In genomic region chr13:20471732-20472131, GRCm38 (mm10) we compare ENCODE assay signal across 8 mouse cellular contexts.
A peak's percentile ranks its signal among the peaks of the same experiment; 100 is the strongest.
DNase-seq lines count a peak whose midpoint lies in the region; TF ChIP-seq lines count a peak whose summit lies in the region.

No protein-coding gene starts in this region.

- no peaks in the 10 kb centered on the region for H3K36me3 ChIP-seq in hindbrain, embryonic 10.5 days

- peaks cover 17% of the 10 kb centered on the region for H3K4me1 ChIP-seq in bone marrow macrophage, adult 2 months (ENCODE audit: control insufficient read depth, insufficient read depth, low read length)
- H3K4me1 ChIP-seq in embryonic fibroblast, embryonic 13.5 days (ENCODE audit: control insufficient read depth, insufficient read depth, low read length) = peaks cover 3% of the 10 kb centered on the region; the same call in 1 of the 2 replicates
- H3K4me1 ChIP-seq in hindbrain, embryonic 10.5 days (replicated peaks) = peaks cover 32% of the 10 kb centered on the region

- 13% methylated on average over 6 of the region's 6 CpGs for WGBS in hindbrain, embryonic 10.5 days

- H3K27ac ChIP-seq in bone marrow macrophage, adult 2 months (ENCODE audit: insufficient read depth, low read depth, low read length) = no peak overlapping the region
- H3K27ac ChIP-seq in embryonic fibroblast, embryonic 13.5 days (ENCODE audit: insufficient read depth, low read length) = no peak overlapping the region
- peak overlapping the region; percentile 71; the same call in 1 of the 2 replicates for H3K27ac ChIP-seq in hindbrain, embryonic 10.5 days

- no peak overlapping the region for H3K4me3 ChIP-seq in bone marrow macrophage, adult 2 months (ENCODE audit: insufficient read depth, low read length)
- H3K4me3 ChIP-seq in embryonic fibroblast, embryonic 13.5 days (ENCODE audit: insufficient read depth, low read length) = no peak overlapping the region
- peak overlapping the region; percentile 36 for H3K4me3 ChIP-seq in hindbrain, embryonic 10.5 days

- H3K27me3 ChIP-seq in hindbrain, embryonic 10.5 days (ENCODE audit: insufficient read depth, poor library complexity, severe bottlenecking) = no peaks in the 10 kb centered on the region

- peak; percentile 57 for DNase-seq in gastrocnemius, adult 18-20 months (ENCODE audit: low spot score)
- DNase-seq in gastrocnemius, postnatal 25 days = no peak
- DNase-seq in hindbrain, embryonic 10.5 days (ENCODE audit: low spot score) = peak; percentile 70
- peak; percentile 88 to 91 for DNase-seq in layer of hippocampus, postnatal 10 days (ENCODE audit: low spot score in 2 of 2)
- peak; percentile 82 for DNase-seq in lung, postnatal 36 days
- DNase-seq in right cerebral cortex, postnatal 25 days = peak; percentile 77

- no peak for TF ChIP-seq POLR2A in bone marrow macrophage, adult 2 months (IDR thresholded peaks at IDR 0.05; ENCODE audit: borderline replicate concordance, low read depth, low read length)
- TF ChIP-seq POLR2A in embryonic fibroblast, embryonic 13.5 days (IDR thresholded peaks at IDR 0.05; ENCODE audit: low read depth, low read length) = no peak

- H3K9me3 ChIP-seq in hindbrain, embryonic 10.5 days = no peaks in the 10 kb centered on the region

- peak; percentile 26; the same call in 1 of the 2 replicates for TF ChIP-seq CTCF in bone marrow macrophage, adult 2 months (IDR thresholded peaks at IDR 0.05; ENCODE audit: low read depth, low read length)
- TF ChIP-seq CTCF in embryonic fibroblast, embryonic 13.5 days (IDR thresholded peaks at IDR 0.05; ENCODE audit: borderline replicate concordance, insufficient read depth, low read length) = peak; percentile 69; the same call in 1 of the 2 replicates
